ENCODE assay signal across 10 mouse cellular contexts in the genomic region with DNA sequence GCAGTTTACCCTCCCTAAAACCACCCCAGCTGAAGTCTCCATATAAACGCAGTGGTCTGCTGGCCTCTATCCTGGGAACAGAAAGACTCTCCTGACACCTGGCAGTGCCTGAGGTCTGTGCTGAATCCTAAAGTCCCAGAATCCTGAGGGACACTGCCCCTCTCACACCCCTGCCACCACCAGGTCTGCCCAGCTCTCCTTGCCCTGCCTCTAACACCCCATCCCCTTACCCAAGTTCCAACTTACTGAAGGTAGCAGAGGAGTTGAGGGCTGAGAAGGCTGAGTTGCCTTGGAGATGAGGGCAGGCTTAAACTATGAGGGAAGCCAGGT. TPM values are rescaled to one million over a fixed set of nuclear protein-coding genes. Genes with fewer than 3 reads are reported as not detected.
A peak's percentile ranks its signal among the peaks of the same experiment; 100 is the strongest.
DNase-seq lines count a peak whose midpoint lies in the region; ATAC-seq and TF ChIP-seq lines count a peak whose summit lies in the region.
"Had no signal": no experiment of that assay in that cellular context is flagged by ENCODE, and none has a peak within 500 bp of the region (broad histone marks: within the 10 kb centered on the region; RNA-seq: fewer than 3 reads in every experiment).

No protein-coding gene starts in this region.

- intact Hi-C loops in heart, postnatal 10 days (cut with DNase I), result no loop called here

- H3K27me3 ChIP-seq in heart, embryonic 10.5 days (ENCODE audit: insufficient read depth, poor library complexity, severe bottlenecking), result peaks cover 40% of the 10 kb centered on the region
- H3K27me3 ChIP-seq in testis, adult 2 months (ENCODE audit: control insufficient read depth, insufficient read depth, low read length), result no peaks in the 10 kb centered on the region
- peaks cover 11% of the 10 kb centered on the region for H3K27me3 ChIP-seq in limb, embryonic 13.5 days

- H3K4me1 ChIP-seq in heart, embryonic 10.5 days, result peaks cover 42% of the 10 kb centered on the region
- H3K4me1 ChIP-seq in testis, adult 2 months (ENCODE audit: control insufficient read depth, insufficient read depth, low read length), result peaks cover 9% of the 10 kb centered on the region
- H3K4me1 ChIP-seq in limb, embryonic 13.5 days, result peaks cover 49% of the 10 kb centered on the region

- peaks cover 36% of the 10 kb centered on the region for H3K36me3 ChIP-seq in heart, embryonic 10.5 days
- no peaks in the 10 kb centered on the region for H3K36me3 ChIP-seq in testis, adult 2 months (ENCODE audit: control insufficient read depth, insufficient read depth, low read length)
- H3K36me3 ChIP-seq in limb, embryonic 13.5 days, result peaks cover 26% of the 10 kb centered on the region

- H3K9ac ChIP-seq in limb, embryonic 13.5 days, result peak overlapping the region; percentile 62

- 14% methylated on average over 1 of the region's 1 CpGs for WGBS in heart, embryonic 10.5 days
- 36% methylated on average over 1 of the region's 1 CpGs for WGBS in limb, embryonic 13.5 days

- H3K4me3 ChIP-seq in heart, embryonic 10.5 days, result peak overlapping the region; percentile 56
- no peak overlapping the region; the same call in 1 of the 2 replicates for H3K4me3 ChIP-seq in testis, adult 2 months (ENCODE audit: control insufficient read depth, low read depth, low read length)
- peak overlapping the region; percentile 68 for H3K4me3 ChIP-seq in limb, embryonic 13.5 days

- no peak for ATAC-seq in limb, embryonic 13.5 days (ENCODE audit: low FRiP score, low read depth)

- H3K27ac ChIP-seq in heart, embryonic 10.5 days, result peak overlapping the region; percentile 89
- peak overlapping the region; percentile 51 for H3K27ac ChIP-seq in testis, adult 2 months (ENCODE audit: control insufficient read depth, insufficient read depth, low read depth, low read length)
- H3K27ac ChIP-seq in limb, embryonic 13.5 days, result peak overlapping the region; percentile 67

- no peak for DNase-seq in heart, embryonic 10.5 days (ENCODE audit: low spot score)
- DNase-seq in heart, postnatal 10 days, result no peak
- DNase-seq in testis, postnatal 14 days (ENCODE audit: low spot score), result no peak
- DNase-seq in right cerebral cortex, postnatal 36 days (ENCODE audit: low spot score in 2 of 2), result no peak
- DNase-seq in right cerebral cortex, adult 2 months (ENCODE audit: low spot score in 2 of 2), result no peak
- DNase-seq in testis, postnatal 10 days (ENCODE audit: low spot score), result no peak
- DNase-seq: spleen, adult 18-20 months had no signal

- TF ChIP-seq CTCF in testis, adult 2 months (IDR thresholded peaks at IDR 0.05; ENCODE audit: control insufficient read depth, insufficient read depth, insufficient replicate concordance, low read depth, low read length), result no peak

- H3K4me2 ChIP-seq in limb, embryonic 13.5 days (replicated peaks), result peak overlapping the region; percentile 83

- H3K9me3 ChIP-seq in heart, embryonic 10.5 days, result no peaks in the 10 kb centered on the region; the same call in 1 of the 2 replicates
- peaks cover 4% of the 10 kb centered on the region for H3K9me3 ChIP-seq in limb, embryonic 13.5 days

- no peak for TF ChIP-seq POLR2A in testis, adult 2 months (IDR thresholded peaks at IDR 0.05; ENCODE audit: control insufficient read depth, low read depth, low read length)

RNA-seq across cellular contexts. Expression of gene Ddr1, which starts 7.0 kb away (rescaled TPM):
- polyA plus RNA-seq in heart, embryonic 10.5 days (2016; fragmentation: Nextera tagmentation; extraction: Ambion mirVana), result 109 and 158 TPM in 2 replicates
- total RNA-seq in heart, postnatal 10 days (2021), result 10 to 100 TPM; 56.8 to 66.6 TPM
- polyA plus RNA-seq in testis, adult 2 months (2012; rRNA removed), result 11.9 and 12.6 TPM in 2 replicates
- 47.1 and 57.9 TPM in 2 replicates for polyA plus RNA-seq in limb, embryonic 13.5 days (2015; fragmentation: Nextera tagmentation; extraction: Ambion mirVana)
- total RNA-seq: hematopoietic stem cell, adult 5-6 weeks had no signal

RNA-seq across cellular contexts. Expression of gene Gtf2h4, which starts 23.9 kb away (rescaled TPM):
- polyA plus RNA-seq in heart, embryonic 10.5 days (2016; fragmentation: Nextera tagmentation; extraction: Ambion mirVana), result 34.7 and 43.5 TPM in 2 replicates
- total RNA-seq in heart, postnatal 10 days (2021), result 10 to 100 TPM; 15.5 to 18.7 TPM
- polyA plus RNA-seq in testis, adult 2 months (2012; rRNA removed), result 29.4 and 33.7 TPM in 2 replicates
- polyA plus RNA-seq in limb, embryonic 13.5 days (2015; fragmentation: Nextera tagmentation; extraction: Ambion mirVana), result 45.3 and 48.0 TPM in 2 replicates

RNA-seq across cellular contexts. Expression of gene Vars2, which starts 30.0 kb away (rescaled TPM):
- polyA plus RNA-seq in heart, embryonic 10.5 days (2016; fragmentation: Nextera tagmentation; extraction: Ambion mirVana), result 17.5 and 18.6 TPM in 2 replicates
- 10 to 100 TPM; 25.2 to 34.0 TPM for total RNA-seq in heart, postnatal 10 days (2021)
- polyA plus RNA-seq in testis, adult 2 months (2012; rRNA removed), result 9.5 and 9.8 TPM in 2 replicates
- polyA plus RNA-seq in limb, embryonic 13.5 days (2015; fragmentation: Nextera tagmentation; extraction: Ambion mirVana), result 17.8 and 21.0 TPM in 2 replicates

RNA-seq across cellular contexts. Expression of gene Mucl3, which starts 53.9 kb away (rescaled TPM):
- polyA plus RNA-seq in heart, embryonic 10.5 days (2016; fragmentation: Nextera tagmentation; extraction: Ambion mirVana), result 0.52 and 0.60 TPM in 2 replicates
- total RNA-seq in heart, postnatal 10 days (2021), result not detected
- polyA plus RNA-seq in testis, adult 2 months (2012; rRNA removed), result 0.10 and 0.11 TPM in 2 replicates
- polyA plus RNA-seq in limb, embryonic 13.5 days (2015; fragmentation: Nextera tagmentation; extraction: Ambion mirVana), result 0.11 and 0.24 TPM in 2 replicates
- total RNA-seq: hematopoietic stem cell, adult 5-6 weeks had no signal
